ENCODE assay signal across 16 mouse cellular contexts in the genomic region with DNA sequence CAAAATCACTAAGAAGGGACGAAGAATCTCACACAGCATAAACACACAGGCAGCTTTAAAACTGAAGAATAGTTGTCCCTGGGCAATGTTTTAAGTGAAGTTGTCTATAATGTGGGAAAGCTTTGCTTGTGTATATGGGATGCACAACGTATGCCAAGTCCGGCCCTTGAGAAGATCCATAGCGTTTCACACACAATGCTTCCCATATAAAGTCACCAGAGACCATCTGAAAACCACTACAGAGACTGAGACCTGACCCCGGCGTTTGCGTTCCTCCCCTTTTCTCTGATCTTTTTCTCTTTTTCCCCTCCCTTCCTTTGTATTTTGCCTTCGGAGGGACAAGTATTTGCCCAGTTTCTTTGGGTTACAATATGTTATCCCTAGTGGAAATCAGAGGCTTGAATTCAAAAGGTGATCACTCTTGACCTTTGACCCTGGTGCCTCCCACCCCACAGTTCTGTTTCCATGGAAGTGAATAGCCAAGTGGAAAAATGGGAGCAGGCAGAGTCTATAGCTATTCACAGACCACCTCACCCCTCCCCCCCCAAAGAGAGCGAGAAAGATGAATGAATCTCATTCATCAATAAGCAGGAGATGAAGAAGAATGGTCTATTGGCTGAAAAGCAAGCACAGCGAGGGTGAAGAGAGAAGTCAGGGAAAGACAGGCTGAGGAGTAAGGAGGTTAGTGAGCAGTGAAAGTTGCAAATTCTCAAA. TPM values are rescaled to one million over a fixed set of nuclear protein-coding genes. Genes with fewer than 3 reads are reported as not detected.
A peak's percentile ranks its signal among the peaks of the same experiment; 100 is the strongest.
DNase-seq lines count a peak whose midpoint lies in the region; ATAC-seq and TF ChIP-seq lines count a peak whose summit lies in the region.
"Had no signal": no experiment of that assay in that cellular context is flagged by ENCODE, and none has a peak within 500 bp of the region (broad histone marks: within the 10 kb centered on the region; RNA-seq: fewer than 3 reads in every experiment).

No protein-coding gene starts in this region.

- peaks cover 33% of the 10 kb centered on the region; the same call in 1 of the 2 replicates for H3K27me3 ChIP-seq in embryonic facial prominence, embryonic 10.5 days (replicated peaks; ENCODE audit: low read depth, poor library complexity, severe bottlenecking)
- H3K27me3 ChIP-seq in hindbrain, embryonic 12.5 days = peaks cover 24% of the 10 kb centered on the region
- no peaks in the 10 kb centered on the region for H3K27me3 ChIP-seq in midbrain, embryonic 16.5 days (ENCODE audit: control insufficient read depth, insufficient read depth, low read depth, low read length)
- H3K27me3 ChIP-seq: heart, embryonic 15.5 days had no signal

- H3K9ac ChIP-seq in hindbrain, embryonic 12.5 days = no peak overlapping the region
- H3K9ac ChIP-seq in midbrain, embryonic 16.5 days (ENCODE audit: low read depth, low read length) = no peak overlapping the region
- H3K9ac ChIP-seq: heart, embryonic 15.5 days; liver, embryonic 14.5 days had no signal

- WGBS in embryonic facial prominence, embryonic 10.5 days = 29% methylated on average over 10 of the region's 10 CpGs
- 21% methylated on average over 10 of the region's 10 CpGs for WGBS in hindbrain, embryonic 12.5 days
- 12% methylated on average over 10 of the region's 10 CpGs for WGBS in midbrain, embryonic 16.5 days

- peak overlapping the region; percentile 24 for H3K4me2 ChIP-seq in hindbrain, embryonic 12.5 days (replicated peaks)
- H3K4me2 ChIP-seq in midbrain, embryonic 16.5 days (ENCODE audit: low read length) = no peak overlapping the region; the same call in 1 of the 2 replicates
- H3K4me2 ChIP-seq: heart, embryonic 15.5 days had no signal

- DNase-seq in embryonic facial prominence, embryonic 10.5 days (ENCODE audit: low spot score) = peak; percentile 52
- no peak for DNase-seq in retina, postnatal 1 day
- DNase-seq in heart, postnatal 36 days = no peak
- DNase-seq: adrenal gland, adult 8-10 months; cerebellum, adult 18-20 months; gastrocnemius, postnatal 25 days; kidney, adult 2 months; lung, postnatal 36 days had no signal

- peaks cover 28% of the 10 kb centered on the region for H3K36me3 ChIP-seq in embryonic facial prominence, embryonic 10.5 days (replicated peaks)
- H3K36me3 ChIP-seq in hindbrain, embryonic 12.5 days = no peaks in the 10 kb centered on the region; the same call in 1 of the 2 replicates
- no peaks in the 10 kb centered on the region for H3K36me3 ChIP-seq in midbrain, embryonic 16.5 days (ENCODE audit: control insufficient read depth, insufficient read depth, low read length)
- H3K36me3 ChIP-seq: heart, embryonic 15.5 days had no signal

- no peak overlapping the region for H3K4me3 ChIP-seq in cortical plate, adult 2 months (ENCODE audit: insufficient read depth, low read length)
- H3K4me3 ChIP-seq in embryonic facial prominence, embryonic 10.5 days = no peak overlapping the region
- no peak overlapping the region for H3K4me3 ChIP-seq in hindbrain, embryonic 12.5 days
- no peak overlapping the region for H3K4me3 ChIP-seq in midbrain, embryonic 16.5 days (ENCODE audit: low read depth, low read length)
- H3K4me3 ChIP-seq: heart, embryonic 15.5 days had no signal

- no peaks in the 10 kb centered on the region for H3K9me3 ChIP-seq in embryonic facial prominence, embryonic 10.5 days
- H3K9me3 ChIP-seq in hindbrain, embryonic 12.5 days (replicated peaks) = no peaks in the 10 kb centered on the region
- no peaks in the 10 kb centered on the region for H3K9me3 ChIP-seq in midbrain, embryonic 16.5 days (replicated peaks; ENCODE audit: control insufficient read depth, low read length, poor library complexity, severe bottlenecking)
- H3K9me3 ChIP-seq: heart, embryonic 15.5 days had no signal

- H3K27ac ChIP-seq in cortical plate, adult 2 months (ENCODE audit: insufficient read depth, low read length) = peak overlapping the region; percentile 92
- H3K27ac ChIP-seq in embryonic facial prominence, embryonic 10.5 days (replicated peaks) = no peak overlapping the region
- peak overlapping the region; percentile 75 for H3K27ac ChIP-seq in hindbrain, embryonic 12.5 days
- peak overlapping the region; percentile 65 for H3K27ac ChIP-seq in midbrain, embryonic 16.5 days (ENCODE audit: low read length)
- H3K27ac ChIP-seq: heart, embryonic 15.5 days; liver, embryonic 14.5 days had no signal

- ATAC-seq in hindbrain, embryonic 12.5 days (ENCODE audit: low FRiP score) = peak; percentile 87
- peak; percentile 61 for ATAC-seq in midbrain, embryonic 16.5 days
- no peak for ATAC-seq in monocyte, adult 5-6 weeks (replicated peaks; ENCODE audit: insufficient number of reproducible peaks, low FRiP score, low TSS enrichment, poor library complexity, severe bottlenecking)
- ATAC-seq: CD4-positive, CD25-positive, alpha-beta regulatory T cell, adult 4 months; Patski had no signal

- TF ChIP-seq CTCF in cortical plate, adult 2 months (IDR thresholded peaks at IDR 0.05; ENCODE audit: extremely low read depth, insufficient read depth, low read length) = no peak

- intact Hi-C loops in heart, postnatal 36 days (cut with DNase I) = no loop called here

- H3K4me1 ChIP-seq in cortical plate, adult 2 months (ENCODE audit: control insufficient read depth, insufficient read depth, low read length) = peaks cover 17% of the 10 kb centered on the region
- H3K4me1 ChIP-seq in embryonic facial prominence, embryonic 10.5 days = peaks cover 52% of the 10 kb centered on the region
- H3K4me1 ChIP-seq in hindbrain, embryonic 12.5 days = peaks cover 44% of the 10 kb centered on the region
- peaks cover 41% of the 10 kb centered on the region for H3K4me1 ChIP-seq in midbrain, embryonic 16.5 days (ENCODE audit: control insufficient read depth, insufficient read depth, low read length)

- no peak for TF ChIP-seq POLR2A in cortical plate, adult 2 months (IDR thresholded peaks at IDR 0.05; ENCODE audit: extremely low read depth, insufficient read depth, low read length)

RNA-seq across cellular contexts. Expression of gene Ptn, which starts 34.2 kb away (rescaled TPM):
- 446 and 493 TPM in 2 replicates for polyA plus RNA-seq in cortical plate, adult 2 months (2012; rRNA removed)
- 225 and 262 TPM in 2 replicates for polyA plus RNA-seq in embryonic facial prominence, embryonic 10.5 days (2016; fragmentation: Nextera tagmentation; extraction: Ambion mirVana)
- polyA plus RNA-seq in hindbrain, embryonic 12.5 days (2016; fragmentation: Nextera tagmentation; extraction: Ambion mirVana) = 500 and 546 TPM in 2 replicates
- 861 and 866 TPM in 2 replicates for polyA plus RNA-seq in midbrain, embryonic 16.5 days (2015; fragmentation: Nextera tagmentation; extraction: Ambion mirVana)
- total RNA-seq in heart, postnatal 36 days (2021) = 1 to 10 TPM; 2.7 to 4.4 TPM
- total RNA-seq in monocyte, adult 5-6 weeks (2017) = not detected in 3 replicates
- polyA plus RNA-seq: CD4-positive, CD25-positive, alpha-beta regulatory T cell, adult 4 months; Patski had no signal
